Mouse (Mus musculus): Measurements from ENCODE around the gene Avil. TPM values are rescaled to one million over a fixed set of nuclear protein-coding genes. Genes with fewer than 3 reads are reported as not detected.

Gene Avil
- total and polyA plus RNA-seq, 3 experiments, result 10.1 to 49.7 (median 16.0) TPM

- H3K27ac ChIP-seq (ENCODE audit: control insufficient read depth, low read depth, low read length), result peak within 1 kb of the TSS; percentile 43
- H3K9ac ChIP-seq (ENCODE audit: control insufficient read depth, low read depth, low read length, poor library complexity, severe bottlenecking), result peak within 1 kb of the TSS; percentile 88
- H3K79me2 ChIP-seq (ENCODE audit: control insufficient read depth, insufficient read depth, low read length, poor library complexity), result peaks cover 12% of the 10 kb centered on the region
- peak within 1 kb of the TSS; percentile 79 to 92 for H3K4me3 ChIP-seq (ENCODE audit: control insufficient read depth in 1 of 2, insufficient read depth in 1 of 2, low read depth in 2 of 2, low read length in 2 of 2)
- H3K27me3 ChIP-seq (ENCODE audit: control insufficient read depth in 1 of 2, insufficient read depth in 2 of 2, low read length in 2 of 2), result no peaks in the 10 kb centered on the region
- H3K4me1 ChIP-seq (ENCODE audit: control insufficient read depth in 1 of 2, insufficient read depth in 2 of 2, low read length in 2 of 2), result peaks cover 0 to 9% of the 10 kb centered on the region in 2 experiments; a peak in 2 of 4 replicates
- H3K36me3 ChIP-seq (ENCODE audit: control insufficient read depth in 1 of 2, insufficient read depth in 2 of 2, low read length in 2 of 2), result peaks cover 5 to 10% of the 10 kb centered on the region in 2 experiments; a peak in 3 of 4 replicates
- peak; percentile 94 for DNase-seq (ENCODE audit: low read depth, low spot score)
- no peaks in the 10 kb centered on the region for H3K9me3 ChIP-seq (replicated peaks; ENCODE audit: insufficient read depth, low read length)
- TF ChIP-seq ELF1 (IDR thresholded peaks at IDR 0.05; ENCODE audit: low read depth, low read length) (peak; percentile 51; the same call in 1 of the 2 replicates), RAD21 (IDR thresholded peaks at IDR 0.05; ENCODE audit: low read depth, low read length) (peak; percentile 60), MEF2A (IDR thresholded peaks at IDR 0.05; ENCODE audit: extremely low read depth, insufficient replicate concordance, low read depth, low read length, poor library complexity, severe bottlenecking) (no peak), CHD2 (IDR thresholded peaks at IDR 0.05; ENCODE audit: low read length) (no peak; the same call in 1 of the 2 replicates), MAZ (IDR thresholded peaks at IDR 0.05; ENCODE audit: low read depth, low read length) (peak; percentile 83; the same call in 1 of the 2 replicates), EP300 (IDR thresholded peaks at IDR 0.05; ENCODE audit: low read depth in 1 of 2, low read length in 2 of 2) (no peak), USF1 (IDR thresholded peaks at IDR 0.05; ENCODE audit: low read depth, low read length) (no peak), RCOR1 (IDR thresholded peaks at IDR 0.05; ENCODE audit: low read depth, low read length) (no peak), MAX (IDR thresholded peaks at IDR 0.05; ENCODE audit: low read length) (peak; percentile 89), TCF12 (IDR thresholded peaks at IDR 0.05; ENCODE audit: low read depth, low read length) (peak; percentile 46; the same call in 1 of the 2 replicates), JUND (IDR thresholded peaks at IDR 0.05; ENCODE audit: low read depth, low read length) (no peak), MXI1 (IDR thresholded peaks at IDR 0.05; ENCODE audit: low read depth, low read length) (peak; percentile 91), CTCF (IDR thresholded peaks at IDR 0.05 in 2 of 3, conservative IDR thresholded peaks at IDR 0.05 in 1 of 3; ENCODE audit: control insufficient read depth in 1 of 3, insufficient read depth in 1 of 3, low read depth in 2 of 3, low read length in 3 of 3, poor library complexity in 1 of 3, severe bottlenecking in 1 of 3) (peak; percentile 80 to 96 (median 93)), UBTF (IDR thresholded peaks at IDR 0.05; ENCODE audit: borderline replicate concordance, insufficient read depth, low read depth, low read length) (no peak), BHLHE40 (IDR thresholded peaks at IDR 0.05; ENCODE audit: borderline replicate concordance, low read depth, low read length) (peak; percentile 72; the same call in 1 of the 2 replicates), HCFC1 (IDR thresholded peaks at IDR 0.05; ENCODE audit: low read depth, low read length) (peak; percentile 91), MYC (IDR thresholded peaks at IDR 0.05; ENCODE audit: low read depth, low read length) (peak; percentile 96), KAT2A (conservative IDR thresholded peaks at IDR 0.05; ENCODE audit: low read depth, low read length) (no peak; the same call in 1 of the 2 replicates), NELFE (IDR thresholded peaks at IDR 0.05; ENCODE audit: low read depth, low read length) (peak; percentile 88), ZKSCAN1 (IDR thresholded peaks at IDR 0.05; ENCODE audit: low read depth, low read length) (no peak), POLR2AphosphoS5 (IDR thresholded peaks at IDR 0.05; ENCODE audit: borderline replicate concordance, low read depth, low read length) (no peak), GABPA (IDR thresholded peaks at IDR 0.05; ENCODE audit: low read depth, low read length) (no peak), POLR2A (IDR thresholded peaks at IDR 0.05; ENCODE audit: control insufficient read depth in 1 of 2, insufficient read depth in 1 of 2, low read depth in 1 of 2, low read length in 2 of 2, poor library complexity in 1 of 2) (peak; percentile 87 to 92), MYB (IDR thresholded peaks at IDR 0.05; ENCODE audit: low read depth, low read length) (no peak), SIN3A (IDR thresholded peaks at IDR 0.05; ENCODE audit: low read length) (peak; percentile 95), MAFK (IDR thresholded peaks at IDR 0.05; ENCODE audit: borderline replicate concordance, low read depth, low read length) (no peak), POLR2AphosphoS2 (IDR thresholded peaks at IDR 0.05; ENCODE audit: low read length) (peak; percentile 75; the same call in 1 of the 2 replicates), SMC3 (IDR thresholded peaks at IDR 0.05; ENCODE audit: low read depth, low read length) (peak; percentile 80), ZNF384 (IDR thresholded peaks at IDR 0.05; ENCODE audit: low read depth, low read length) (no peak), ETS1 (IDR thresholded peaks at IDR 0.05; ENCODE audit: low read depth, low read length) (no peak), TAL1 (IDR thresholded peaks at IDR 0.05; ENCODE audit: low read length) (no peak), E2F4 (IDR thresholded peaks at IDR 0.05; ENCODE audit: borderline replicate concordance, low read depth, low read length) (peak; percentile 83; the same call in 1 of the 2 replicates), ZC3H11A (IDR thresholded peaks at IDR 0.05; ENCODE audit: low read depth, low read length) (peak; percentile 37), USF2 (IDR thresholded peaks at IDR 0.05; ENCODE audit: borderline replicate concordance in 1 of 2, insufficient read depth in 1 of 2, low read depth in 1 of 2, low read length in 2 of 2) (no peak)
These were observed 30.1 kb downstream of the Avil start, which contains the start of gene Tsfm for GRCm38 (mm10) chr10:127030336-127031296. TSS of gene Tsfm (minus strand) at chr10:127030840.
